Mouse (Mus musculus) left cerebral cortex, adult 18-20 months (tissue): ENCODE data around the gene Dpf2. TPM values are rescaled to one million over a fixed set of nuclear protein-coding genes. Genes with fewer than 3 reads are reported as not detected.

ENCODE experiments used
- total RNA-seq, 2 experiments: library from RNA; stranded (reverse); gene quantifications; 2 replicates each; pipeline ENCODE4 v1.2.3; 2021

The Dpf2 gene
- total RNA-seq, 2 experiments from 2014 or later = 90.1 to 102 TPM

Other genes starting within 250 kb of the Dpf2 start
- gene Sipa1, start 249.3 kb downstream of the Dpf2 start, total RNA-seq = 10 to 100 TPM; 11.5 to 13.3 TPM
- 10 to 100 TPM; 18.8 to 22.4 TPM for gene Map3k11, start 224.3 kb downstream of the Dpf2 start, total RNA-seq
- gene Pcnx3, start 224.1 kb downstream of the Dpf2 start, total RNA-seq = 10 to 100 TPM; 61.1 to 74.0 TPM
- not detected for gene Kcnk7, start 208.6 kb downstream of the Dpf2 start, total RNA-seq
- 10 to 100 TPM; 23.7 to 24.7 TPM for gene Ehbp1l1, start 186.7 kb downstream of the Dpf2 start, total RNA-seq
- 10 to 100 TPM; 24.4 to 30.9 TPM for gene Fam89b, start 183.4 kb downstream of the Dpf2 start, total RNA-seq
- 10 to 100 TPM; 37.2 to 41.8 TPM for gene Ltbp3, start 172.1 kb downstream of the Dpf2 start, total RNA-seq
- 10 to 100 TPM; 90.8 to 93.4 TPM for gene Scyl1, start 141.6 kb downstream of the Dpf2 start, total RNA-seq
- 10 to 100 TPM; 13.5 to 13.6 TPM for gene Frmd8, start 37.7 kb downstream of the Dpf2 start, total RNA-seq
- gene Slc25a45, start 35.2 kb downstream of the Dpf2 start, total RNA-seq = 1 to 10 TPM; 2.3 to 3.2 TPM
- gene Tigd3, start 18.9 kb downstream of the Dpf2 start, total RNA-seq = 1 to 10 TPM; 4.1 to 4.2 TPM
- 1 to 10 TPM; 4.7 to 5.4 TPM for gene Cdc42ep2, start 11.8 kb upstream of the Dpf2 start, total RNA-seq
- 1 to 10 TPM; 4.9 to 5.0 TPM for gene Pola2, start 51.2 kb upstream of the Dpf2 start, total RNA-seq
- not detected for gene Slc22a20, start 73.1 kb upstream of the Dpf2 start, total RNA-seq
- 10 to 100 TPM; 27.9 to 28.1 TPM for gene Capn1, start 102.9 kb upstream of the Dpf2 start, total RNA-seq
- gene Syvn1, start 133.6 kb upstream of the Dpf2 start, total RNA-seq = 10 to 100 TPM; 41.3 to 41.6 TPM
- 10 to 100 TPM; 42.5 to 51.3 TPM for gene Mrpl49, start 144.8 kb upstream of the Dpf2 start, total RNA-seq
- gene Fau, start 144.8 kb upstream of the Dpf2 start, total RNA-seq = 100 to 1,000 TPM; 717 to 762 TPM
- 10 to 100 TPM; 32.2 to 35.0 TPM for gene Znhit2, start 148.2 kb upstream of the Dpf2 start, total RNA-seq
- 10 to 100 TPM; 25.1 to 25.2 TPM for gene Tm7sf2, start 155.4 kb upstream of the Dpf2 start, total RNA-seq
- gene Vps51, start 164.2 kb upstream of the Dpf2 start, total RNA-seq = 10 to 100 TPM; 78.5 to 94.4 TPM
- gene Tmem262, start 167.0 kb upstream of the Dpf2 start, total RNA-seq = not detected
- under 1 TPM; 0.54 to 0.60 TPM for gene Gm28374, start 169.2 kb upstream of the Dpf2 start, total RNA-seq
- 10 to 100 TPM; 38.6 to 42.1 TPM for gene Zfpl1, start 171.9 kb upstream of the Dpf2 start, total RNA-seq
- under 1 TPM in 1 of 2 experiments, not detected in 1; 0.26 TPM for gene Cdca5, start 172.0 kb upstream of the Dpf2 start, total RNA-seq
- gene AC131692.1, start 181.4 kb upstream of the Dpf2 start, total RNA-seq = not detected
- under 1 TPM; 0.14 to 0.21 TPM for gene Naaladl1, start 192.8 kb upstream of the Dpf2 start, total RNA-seq
- 10 to 100 TPM; 17.8 to 19.0 TPM for gene Sac3d1, start 205.6 kb upstream of the Dpf2 start, total RNA-seq
- 10 to 100 TPM; 41.6 to 44.8 TPM for gene Snx15, start 215.3 kb upstream of the Dpf2 start, total RNA-seq
- 1 to 10 TPM in 1 of 2 experiments, under 1 TPM in 1; 0.51 to 1.2 TPM for gene Batf2, start 228.0 kb upstream of the Dpf2 start, total RNA-seq
- gene Arl2, start 228.5 kb upstream of the Dpf2 start, total RNA-seq = 10 to 100 TPM; 82.9 to 92.9 TPM